Mouse (Mus musculus) bone marrow, adult 2 months (tissue): ENCODE data around the gene Ccdc148.

Experiments
- CTCF ChIP-seq: fragments of 200-500 bp; IDR thresholded peaks from 2 replicates; pipeline ENCODE4 v1.5.1; 2011; ENCODE audit warnings: low read length, control low read depth; ENCODE audit not compliant: control insufficient read depth, insufficient read depth
- POLR2A ChIP-seq: fragments of 200-500 bp; IDR thresholded peaks from 2 replicates; pipeline ENCODE4 v1.6.1; 2011; ENCODE audit warnings: low read depth, mild to moderate bottlenecking, control low read depth, low read length, borderline replicate concordance; ENCODE audit not compliant: control insufficient read depth

DNA sequence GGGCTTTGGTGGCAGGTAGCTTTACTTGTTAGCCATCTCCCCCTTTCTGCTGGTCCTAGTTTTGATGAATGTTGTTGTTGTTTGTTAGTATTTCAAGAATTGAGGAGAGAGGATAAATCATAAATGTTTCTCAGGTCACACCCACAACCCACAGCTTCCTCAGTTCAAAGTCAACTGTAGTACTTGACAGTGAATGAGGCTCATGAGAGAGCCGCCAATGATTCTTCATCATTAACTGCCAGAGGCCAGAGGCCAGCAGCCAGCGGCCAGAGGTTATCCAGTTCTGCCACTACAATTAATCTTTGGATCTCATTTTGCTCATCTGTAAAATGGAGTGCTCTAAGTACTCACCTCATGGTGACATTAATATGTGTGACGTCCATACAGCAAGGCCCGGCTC lies 6.5 kb upstream of the Ccdc148 start:
- TF ChIP-seq CTCF (no peak), POLR2A (no peak)
